In genomic region chr17:81502732-81503131, GRCm38 (mm10) we compare ENCODE assay signal across 12 mouse cellular contexts.
DNase-seq lines count a peak whose midpoint lies in the region; ATAC-seq lines count a peak whose summit lies in the region.
"Had no signal": no experiment of that assay in that cellular context is flagged by ENCODE, and none has a peak within 500 bp of the region (broad histone marks: within the 10 kb centered on the region; RNA-seq: fewer than 3 reads in every experiment).

No protein-coding gene starts in this region.

- DNase-seq in heart, postnatal 25 days (ENCODE audit: low spot score), result no peak
- peak; percentile 74 to 81 for DNase-seq in cerebellum, postnatal 36 days
- DNase-seq in left cerebral cortex, adult 11 months (ENCODE audit: low spot score), result peak; percentile 22
- peak; percentile 65 for DNase-seq in telencephalon, adult 2 months (ENCODE audit: low read depth, low spot score)
- no peak for DNase-seq in spleen, adult 12 weeks (ENCODE audit: low spot score)
- DNase-seq in hindbrain, embryonic 10.5 days (ENCODE audit: low spot score), result no peak
- DNase-seq: lung, postnatal 10 days had no signal

- ATAC-seq in heart, embryonic 15.5 days (replicated peaks; ENCODE audit: insufficient number of reproducible peaks, insufficient read depth, low FRiP score, low read depth), result no peak
- ATAC-seq in midbrain, embryonic 16.5 days, result no peak

- no peak overlapping the region for H3K4me3 ChIP-seq in heart, embryonic 15.5 days
- H3K4me3 ChIP-seq in midbrain, embryonic 16.5 days (ENCODE audit: low read depth, low read length), result no peak overlapping the region
- H3K4me3 ChIP-seq in hindbrain, embryonic 10.5 days, result no peak overlapping the region
- H3K4me3 ChIP-seq: embryonic facial prominence, embryonic 10.5 days; limb, embryonic 15.5 days; stomach, embryonic 15.5 days had no signal

- intact Hi-C loops in heart, postnatal 25 days (cut with DNase I), result no loop called here

- peaks cover 30% of the 10 kb centered on the region for H3K4me1 ChIP-seq in heart, embryonic 15.5 days (replicated peaks)
- H3K4me1 ChIP-seq in midbrain, embryonic 16.5 days (ENCODE audit: control insufficient read depth, insufficient read depth, low read length), result peaks cover 5% of the 10 kb centered on the region
- H3K4me1 ChIP-seq in hindbrain, embryonic 10.5 days (replicated peaks), result peaks cover 13% of the 10 kb centered on the region
- H3K4me1 ChIP-seq: embryonic facial prominence, embryonic 10.5 days had no signal

- no peaks in the 10 kb centered on the region for H3K27me3 ChIP-seq in heart, embryonic 15.5 days
- no peaks in the 10 kb centered on the region for H3K27me3 ChIP-seq in midbrain, embryonic 16.5 days (ENCODE audit: control insufficient read depth, insufficient read depth, low read depth, low read length)
- peaks cover 6% of the 10 kb centered on the region; the same call in 1 of the 2 replicates for H3K27me3 ChIP-seq in hindbrain, embryonic 10.5 days (ENCODE audit: insufficient read depth, poor library complexity, severe bottlenecking)
- H3K27me3 ChIP-seq: limb, embryonic 15.5 days; stomach, embryonic 15.5 days had no signal

- H3K4me2 ChIP-seq in heart, embryonic 15.5 days, result no peak overlapping the region
- no peak overlapping the region for H3K4me2 ChIP-seq in midbrain, embryonic 16.5 days (ENCODE audit: low read length)
- H3K4me2 ChIP-seq: limb, embryonic 15.5 days; stomach, embryonic 15.5 days had no signal

- no peaks in the 10 kb centered on the region for H3K9me3 ChIP-seq in heart, embryonic 15.5 days (replicated peaks)
- H3K9me3 ChIP-seq in midbrain, embryonic 16.5 days (replicated peaks; ENCODE audit: control insufficient read depth, low read length, poor library complexity, severe bottlenecking), result no peaks in the 10 kb centered on the region
- H3K9me3 ChIP-seq in hindbrain, embryonic 10.5 days, result no peaks in the 10 kb centered on the region
- H3K9me3 ChIP-seq: embryonic facial prominence, embryonic 10.5 days; limb, embryonic 15.5 days; stomach, embryonic 15.5 days had no signal

- WGBS in heart, embryonic 15.5 days, result 57% methylated on average over 3 of the region's 3 CpGs
- WGBS in midbrain, embryonic 16.5 days, result 69% methylated on average over 3 of the region's 3 CpGs
- WGBS in hindbrain, embryonic 10.5 days, result 88% methylated on average over 3 of the region's 3 CpGs

- H3K36me3 ChIP-seq in heart, embryonic 15.5 days, result no peaks in the 10 kb centered on the region
- H3K36me3 ChIP-seq in midbrain, embryonic 16.5 days (ENCODE audit: control insufficient read depth, insufficient read depth, low read length), result no peaks in the 10 kb centered on the region
- H3K36me3 ChIP-seq in hindbrain, embryonic 10.5 days, result no peaks in the 10 kb centered on the region
- H3K36me3 ChIP-seq: embryonic facial prominence, embryonic 10.5 days; limb, embryonic 15.5 days; stomach, embryonic 15.5 days had no signal

- peak overlapping the region; percentile 31; the same call in 1 of the 2 replicates for H3K27ac ChIP-seq in heart, embryonic 15.5 days
- H3K27ac ChIP-seq in midbrain, embryonic 16.5 days (ENCODE audit: low read length), result no peak overlapping the region
- H3K27ac ChIP-seq in hindbrain, embryonic 10.5 days, result no peak overlapping the region
- H3K27ac ChIP-seq: embryonic facial prominence, embryonic 10.5 days; limb, embryonic 15.5 days; stomach, embryonic 15.5 days had no signal

- H3K9ac ChIP-seq in heart, embryonic 15.5 days, result no peak overlapping the region
- H3K9ac ChIP-seq in midbrain, embryonic 16.5 days (ENCODE audit: low read depth, low read length), result no peak overlapping the region
- H3K9ac ChIP-seq: limb, embryonic 15.5 days; stomach, embryonic 15.5 days had no signal

Comparison
In these comparisons a context has a peak if more than half of its experiments do, and no peak if none do; other contexts are left out.
1. DNase-seq: peak in cerebellum, postnatal 36 days (2 of 2), left cerebral cortex, adult 11 months (single experiment) and telencephalon, adult 2 months (single experiment); none in heart, postnatal 25 days (single experiment), spleen, adult 12 weeks (single experiment) and hindbrain, embryonic 10.5 days (single experiment).